Mouse (Mus musculus): ENCODE data around the gene Lifr.

Gene Lifr

GRCm38 (mm10) chr15:7090211-7090765 is at the start of gene Lifr:
Gene Lifr (plus strand): TSS chr15:7090614.
- DNase-seq = no peak

DNA sequence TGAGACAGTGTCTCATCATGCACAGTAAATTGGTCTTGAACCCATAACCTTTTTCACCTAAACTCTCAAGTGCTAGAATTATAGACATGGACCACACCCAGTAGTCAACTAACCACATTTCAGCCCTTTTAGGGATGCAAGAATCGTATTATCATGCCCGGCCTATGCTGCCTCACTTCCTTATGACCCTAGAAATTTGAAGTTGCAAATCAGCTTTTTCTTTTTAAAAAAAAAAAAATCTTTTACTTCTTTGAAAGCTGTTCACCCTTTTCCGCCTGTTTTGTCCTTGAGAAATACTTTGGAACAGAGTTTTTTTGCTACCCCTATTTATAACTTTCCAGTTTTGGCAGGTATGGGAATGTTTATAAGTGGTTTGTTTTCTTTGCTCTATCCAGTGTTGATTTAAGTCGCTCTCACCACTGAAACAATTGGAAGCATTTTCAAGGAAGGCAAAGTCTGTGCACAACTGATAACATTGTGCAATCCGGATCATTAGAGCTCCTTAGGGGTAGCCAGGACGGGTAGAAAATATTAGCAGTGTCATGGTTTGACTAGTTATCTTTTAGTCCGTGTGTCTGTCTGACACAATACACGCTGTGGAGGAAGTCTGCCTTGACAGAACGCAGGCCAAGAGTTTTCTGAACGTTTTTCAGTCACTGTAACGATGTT is 46.2 kb upstream of the Lifr start:
- DNase-seq = no peak

DNA sequence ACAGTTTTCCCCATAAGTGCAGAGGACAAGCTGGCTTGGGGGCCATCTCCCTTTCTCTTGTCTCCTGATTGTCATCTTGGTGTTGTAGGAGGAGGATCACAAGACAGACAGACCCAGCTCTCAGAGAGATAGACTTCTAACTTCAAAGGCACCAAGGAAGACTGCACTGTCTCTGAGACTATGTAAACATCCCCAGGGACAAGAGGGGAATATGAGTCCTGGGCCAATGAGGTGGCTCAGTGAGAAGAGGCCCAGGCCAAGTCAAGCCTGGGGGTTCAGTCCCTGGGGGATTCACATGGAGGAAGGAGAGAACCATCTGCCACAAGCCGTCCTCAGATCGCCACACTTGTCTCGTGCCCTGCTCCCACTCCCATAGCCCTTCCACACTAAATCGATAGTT is 45.4 kb upstream of the Lifr start:
- no peak for DNase-seq

DNA sequence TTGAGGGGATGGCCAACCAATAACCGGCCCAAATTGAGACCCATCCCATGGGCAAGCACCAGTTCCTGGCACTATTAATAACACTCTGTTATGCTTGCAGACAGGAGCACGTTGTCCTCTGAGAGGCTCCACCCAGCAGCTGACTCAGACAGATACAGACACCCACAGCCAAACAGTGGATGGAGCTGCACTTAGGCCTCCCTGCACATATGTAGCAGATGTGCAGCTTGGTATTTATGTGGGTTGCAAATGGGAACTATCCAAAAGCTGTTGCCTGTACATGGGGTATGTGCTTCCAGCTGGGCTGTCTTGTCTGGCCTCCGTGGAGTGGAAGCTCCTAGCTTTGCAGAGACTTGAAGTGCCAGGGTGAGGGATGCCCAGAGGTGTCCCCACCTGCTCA is 42.5 kb upstream of the Lifr start:
- no peak for DNase-seq

DNA sequence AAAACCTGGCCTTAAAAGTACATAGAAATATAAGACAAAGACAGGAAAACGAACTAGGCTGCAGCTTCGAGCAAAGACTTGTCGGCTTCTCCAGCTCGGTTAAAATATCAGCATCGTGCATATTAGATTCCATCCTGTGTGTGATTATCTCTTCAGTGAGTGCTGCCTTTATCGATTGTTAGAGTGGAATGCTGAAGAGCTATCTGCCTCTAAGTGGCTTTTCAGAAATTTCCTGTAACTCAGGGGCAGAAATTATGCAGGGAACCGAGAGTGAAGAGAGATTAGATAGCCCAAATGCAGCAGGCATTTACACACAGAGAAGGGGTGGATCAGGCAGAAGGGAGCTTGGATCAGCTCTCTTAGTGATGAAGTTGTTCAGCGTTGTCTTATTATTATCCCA is 41.5 kb upstream of the Lifr start:
- no peak for DNase-seq

DNA sequence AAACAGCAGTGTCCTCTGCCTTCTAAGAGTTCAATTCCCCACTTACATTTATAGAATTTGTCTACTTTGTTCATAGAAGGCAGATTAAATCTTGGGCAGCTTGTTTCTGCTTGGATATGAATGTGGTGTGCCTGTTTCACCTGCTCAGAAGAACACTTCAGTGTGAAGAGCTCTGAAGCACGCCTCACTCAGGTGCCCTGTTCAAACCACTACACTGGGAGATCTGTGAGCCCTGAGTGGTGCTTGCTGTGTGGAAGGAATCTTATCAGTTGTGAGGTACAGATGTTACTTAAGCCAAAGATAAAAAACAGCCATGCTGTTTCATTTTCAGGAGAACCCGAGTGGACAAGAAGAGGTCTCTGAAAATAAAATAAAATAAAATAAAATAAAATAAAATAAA is 38.7 kb upstream of the Lifr start:
- DNase-seq = no peak

DNA sequence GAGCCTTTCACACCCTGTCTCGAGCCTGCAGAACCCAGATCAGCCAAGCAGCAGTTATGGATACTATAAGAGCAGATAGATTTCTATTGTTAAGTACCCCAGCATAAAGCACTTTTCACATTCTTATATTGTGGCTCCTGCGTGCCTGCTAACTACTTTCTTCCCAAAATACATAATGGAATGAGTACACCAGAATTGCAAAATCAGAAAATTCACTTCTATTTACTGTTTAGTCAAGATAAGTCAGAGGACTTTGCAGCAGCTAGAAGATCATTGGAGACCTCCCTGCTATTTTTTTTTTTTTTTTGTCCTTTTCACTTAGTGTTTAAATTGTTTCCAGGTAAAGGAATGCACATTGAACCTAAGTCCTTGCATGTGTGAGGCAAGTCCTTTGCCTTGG is 38.3 kb upstream of the Lifr start:
- no peak for DNase-seq

DNA sequence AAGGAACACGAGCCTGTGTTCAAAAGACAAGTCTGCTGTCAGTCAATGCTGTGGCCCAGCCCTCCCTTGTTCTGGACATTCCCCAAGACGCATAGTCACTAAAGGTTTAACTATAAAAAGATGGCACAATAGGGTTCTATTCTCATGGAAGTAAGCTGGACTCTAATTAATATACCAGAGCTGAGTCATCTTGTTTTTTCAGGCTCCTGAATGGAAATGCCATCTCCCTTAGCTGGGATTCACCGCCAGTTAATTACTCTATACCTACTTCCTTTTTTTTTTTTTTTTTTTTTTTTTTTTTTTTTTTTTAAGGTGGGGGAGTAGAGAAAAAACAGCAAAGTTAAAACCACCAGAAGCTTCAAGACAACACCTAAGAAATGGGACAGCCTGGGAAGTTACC is 33.6 kb upstream of the Lifr start:
- DNase-seq = no peak

- DNase-seq = no peak
Measured at GRCm38 (mm10) chr15:7060522-7060921, 29.9 kb upstream of the Lifr start.

DNA sequence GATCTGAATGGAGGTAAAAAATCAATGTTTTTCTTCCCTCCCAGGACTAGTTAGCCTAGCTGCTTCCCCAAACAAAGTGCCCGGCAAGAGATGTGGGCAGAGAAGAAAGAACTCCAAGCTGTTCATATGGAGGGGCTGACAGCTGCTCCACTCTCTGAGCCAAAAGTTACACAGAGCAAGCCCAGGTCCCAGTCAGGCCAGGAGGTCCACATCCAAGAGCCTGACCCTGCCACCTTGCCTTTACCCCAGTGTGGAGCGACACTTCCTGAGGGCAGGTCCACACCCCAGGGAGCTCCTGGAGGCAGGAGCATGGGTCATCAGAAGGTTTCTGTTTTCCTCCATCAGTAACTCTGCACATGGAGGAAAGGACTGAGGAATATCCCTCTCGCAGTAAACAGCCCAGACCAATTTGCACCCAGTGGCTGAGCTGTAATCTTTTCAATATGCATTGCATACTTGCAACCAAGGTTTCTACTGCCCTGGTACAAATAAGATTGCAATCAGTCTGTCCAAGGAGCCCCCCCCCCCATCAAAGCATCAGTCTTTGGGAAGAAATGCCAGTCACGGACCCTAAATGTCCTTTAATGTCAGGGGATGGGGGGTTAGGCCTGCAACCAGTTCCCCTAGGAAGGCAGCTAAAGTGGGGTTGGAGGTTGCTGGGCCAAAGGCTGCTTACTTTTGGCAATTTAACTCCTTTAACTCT is 28.3 kb upstream of the Lifr start:
- DNase-seq = no peak

- no peak for DNase-seq
Measured at GRCm38 (mm10) chr15:7062698-7063009, 27.8 kb upstream of the Lifr start.

DNA sequence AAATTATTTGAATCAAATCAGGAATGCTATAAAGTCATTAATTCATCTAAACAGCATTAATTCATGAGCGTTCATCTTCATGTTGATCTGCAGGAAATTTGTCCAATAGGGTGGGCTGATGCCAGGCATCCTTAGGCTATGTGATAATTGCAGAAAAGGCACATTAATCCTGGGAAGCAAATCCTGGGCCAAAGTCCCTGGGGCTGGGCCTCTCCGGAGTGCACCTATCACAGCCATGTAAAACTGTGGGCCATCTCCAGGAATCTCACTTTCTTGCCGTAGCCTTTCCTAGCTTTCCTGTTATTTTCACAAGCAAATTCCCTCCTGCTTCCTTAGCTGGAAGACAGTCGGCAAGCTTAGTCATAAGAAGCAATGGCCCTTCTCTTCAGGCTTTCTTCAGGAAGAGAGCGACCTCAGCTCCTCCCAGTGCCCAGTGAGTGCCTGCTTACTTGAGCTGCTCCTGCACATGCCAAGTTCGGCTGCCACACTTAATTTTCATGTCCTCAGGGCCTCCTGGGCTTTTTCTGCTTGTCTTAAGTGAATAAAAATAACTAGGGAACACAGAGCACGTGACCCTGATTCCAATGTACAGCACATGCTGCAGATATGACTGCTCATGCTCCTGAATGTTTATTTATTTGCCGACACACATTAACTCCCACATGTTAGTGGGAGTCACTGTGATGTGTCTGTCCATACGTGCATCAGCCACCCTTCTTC is 26.7 kb upstream of the Lifr start:
- DNase-seq = no peak

- no peak for DNase-seq
Measured at GRCm38 (mm10) chr15:7064992-7065523, 25.4 kb upstream of the Lifr start.

DNA sequence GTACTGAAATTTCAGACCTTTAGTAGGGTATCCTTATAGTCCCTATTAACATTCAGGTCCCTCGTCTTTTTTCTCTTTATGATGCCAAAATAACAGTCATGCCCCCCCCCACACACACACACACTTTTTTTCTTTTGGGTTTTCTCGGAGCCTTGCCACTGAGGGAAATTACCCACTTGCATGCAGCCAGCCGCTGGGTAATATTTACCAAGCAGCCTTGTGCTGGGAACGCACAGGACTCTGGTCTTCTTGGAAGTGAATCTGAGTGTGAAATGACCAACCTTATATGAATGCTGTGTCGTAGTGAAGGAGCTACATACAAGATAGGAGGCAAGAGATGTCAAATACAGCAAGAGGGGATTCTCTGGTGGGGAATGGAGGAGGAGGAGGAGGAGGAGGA is 24.8 kb upstream of the Lifr start:
- DNase-seq = no peak

- no peak for DNase-seq
Measured at GRCm38 (mm10) chr15:7066752-7067151, 23.7 kb upstream of the Lifr start.

DNA sequence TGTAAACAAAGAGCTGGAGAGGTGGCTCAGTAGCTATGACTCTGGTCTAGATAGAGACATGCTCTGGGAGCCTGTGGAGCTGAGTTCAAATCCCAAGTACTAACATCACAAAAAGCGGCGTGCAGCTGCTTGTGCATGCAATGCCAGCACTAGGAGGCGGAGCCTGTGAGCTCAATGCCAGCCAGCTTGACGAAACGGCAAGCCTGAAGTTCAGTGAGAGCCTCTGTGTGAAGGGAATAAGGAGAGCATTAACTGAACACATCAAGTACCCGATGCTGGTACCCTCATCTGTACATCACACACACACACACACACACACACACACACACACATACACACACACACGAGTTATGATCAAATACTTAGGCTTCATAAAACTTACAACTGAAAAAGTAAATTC is 21.0 kb upstream of the Lifr start:
- DNase-seq = no peak

DNA sequence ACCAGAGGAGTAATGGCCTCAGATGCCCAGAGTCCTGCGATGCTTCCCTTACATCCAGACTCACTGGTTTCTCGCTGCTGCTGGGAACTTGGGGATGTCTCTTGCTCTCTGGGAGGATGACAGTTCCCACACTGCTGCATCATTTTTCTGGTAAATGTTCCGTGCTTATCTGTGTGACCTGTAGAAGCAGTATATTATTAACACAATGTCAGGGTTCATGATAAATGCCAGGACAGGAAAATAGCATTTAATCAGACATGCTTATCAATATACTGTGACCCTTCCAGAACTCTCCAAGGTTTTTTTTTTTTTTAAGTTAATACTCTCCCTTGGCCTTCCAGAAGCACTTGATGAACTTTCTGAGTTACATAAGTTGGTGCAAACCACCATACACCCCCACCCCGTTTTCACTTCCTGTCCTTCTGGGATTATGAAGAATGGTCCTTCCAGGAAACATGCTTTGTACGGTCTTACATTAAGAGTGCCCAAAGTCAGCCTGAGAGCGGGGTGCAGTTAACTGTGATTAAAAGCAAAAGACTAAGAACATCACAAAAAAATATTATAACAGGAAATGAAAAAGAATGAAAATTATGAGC is 20.1 kb upstream of the Lifr start:
- no peak for DNase-seq

DNA sequence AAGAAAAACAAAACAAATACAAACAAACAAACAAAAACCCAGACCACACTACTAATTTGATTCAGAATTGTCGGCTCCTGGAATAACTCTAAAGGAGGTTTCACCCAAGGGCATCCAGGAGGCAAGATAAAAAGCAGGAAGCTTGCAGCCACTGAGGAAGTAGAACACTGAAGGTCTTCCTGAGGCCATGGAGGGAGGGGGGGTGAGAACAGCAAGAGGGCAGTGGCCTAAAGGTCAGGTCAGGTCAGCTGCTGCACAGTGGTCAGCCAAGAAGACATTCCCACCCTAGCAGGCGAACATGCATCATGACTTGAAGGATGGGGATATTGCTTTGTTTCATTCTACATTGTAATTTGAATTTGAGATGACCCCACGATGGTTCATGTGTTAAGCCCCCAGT is 17.1 kb upstream of the Lifr start:
- DNase-seq = no peak

- no peak for DNase-seq
Measured at GRCm38 (mm10) chr15:7075185-7075584, 15.2 kb upstream of the Lifr start.

- DNase-seq = no peak
Measured at GRCm38 (mm10) chr15:7078356-7078755, 12.1 kb upstream of the Lifr start.

- DNase-seq = no peak
Measured at GRCm38 (mm10) chr15:7079631-7080337, 10.6 kb upstream of the Lifr start.

DNA sequence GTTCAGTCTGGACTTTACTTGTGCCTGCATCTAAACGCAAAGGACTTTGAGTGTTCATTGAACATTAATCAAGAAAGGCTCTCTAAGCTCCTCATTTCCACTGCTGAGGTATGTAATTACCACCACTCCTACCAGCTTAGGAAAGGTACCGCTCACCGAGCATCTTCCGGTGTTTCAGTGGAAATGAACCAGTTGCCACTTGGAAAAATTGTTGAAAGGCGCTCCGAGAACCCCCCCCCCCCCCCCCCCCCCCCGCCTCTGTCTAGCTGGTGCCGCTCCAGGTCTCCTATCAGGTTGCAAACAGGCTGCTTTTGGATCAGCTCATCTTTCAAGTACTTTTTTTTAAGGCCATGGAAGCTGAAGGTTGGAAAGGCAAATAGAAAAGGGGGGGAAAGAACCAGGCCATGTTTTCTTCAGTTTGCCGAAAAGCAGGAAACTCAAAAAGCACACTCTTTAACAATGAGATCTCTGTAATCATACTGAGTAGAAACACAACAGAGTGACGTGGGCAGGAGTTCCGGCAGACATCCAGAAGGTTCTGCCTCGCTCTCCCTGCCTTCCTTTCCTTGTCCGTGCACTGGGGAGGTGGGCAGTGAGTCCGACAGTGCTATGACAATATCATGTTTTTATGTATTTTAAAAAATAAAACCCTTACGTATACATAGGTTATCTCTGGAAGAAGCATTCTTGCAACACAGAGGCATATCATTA is 9.3 kb upstream of the Lifr start:
- no peak for DNase-seq

Data from B cell, adult 2 months (primary cell).